Mouse (Mus musculus) liver, adult 2 months (tissue): ENCODE data around the gene Kcnh1. TPM values are rescaled to one million over a fixed set of nuclear protein-coding genes. Genes with fewer than 3 reads are reported as not detected.

Experiments
- DNase-seq: peaks from one replicate; pipeline ENCODE4 v3.0.0-alpha.2; 2011; ENCODE audit warnings: low read depth, low spot score; ENCODE audit errors: extremely low read depth
- H3K27ac ChIP-seq: fragments of 200-500 bp; replicated peaks from 2 replicates; pipeline ENCODE4 v1.5.1; 2012; ENCODE audit warnings: low read depth, mild to moderate bottlenecking, control low read depth, inconsistent platforms, low read length; ENCODE audit not compliant: insufficient read depth
- H3K27me3 ChIP-seq: fragments of 200-500 bp; 2 replicates; pipeline ENCODE4 v1.6.1; 2012; ENCODE audit warnings: mild to moderate bottlenecking, moderate library complexity, low read length, inconsistent platforms; ENCODE audit not compliant: control insufficient read depth, insufficient read depth
- H3K36me3 ChIP-seq: fragments of 200-500 bp; 2 replicates; pipeline ENCODE4 v1.6.1; 2012; ENCODE audit warnings: low read length, inconsistent platforms; ENCODE audit not compliant: control insufficient read depth, insufficient read depth
- H3K4me1 ChIP-seq: fragments of 200-500 bp; 2 replicates; pipeline ENCODE4 v1.6.1; 2011; ENCODE audit warnings: low read length; ENCODE audit not compliant: control insufficient read depth, insufficient read depth
- H3K4me3 ChIP-seq: fragments of 200-500 bp; 2 replicates; pipeline ENCODE4 v1.5.1; 2011; ENCODE audit warnings: low read depth, mild to moderate bottlenecking, control low read depth, low read length, moderate library complexity; ENCODE audit not compliant: insufficient read depth
- H3K79me2 ChIP-seq: fragments of 200-500 bp; 2 replicates; pipeline ENCODE4 v1.6.1; 2012; ENCODE audit warnings: inconsistent platforms, mild to moderate bottlenecking, low read length, moderate library complexity; ENCODE audit not compliant: control insufficient read depth, insufficient read depth
- H3K9ac ChIP-seq: fragments of 200-500 bp; 2 replicates; pipeline ENCODE4 v1.6.1; 2012; ENCODE audit warnings: low read depth, mild to moderate bottlenecking, control low read depth, inconsistent platforms, low read length
- CTCF ChIP-seq: fragments of 200-500 bp; IDR thresholded peaks from 2 replicates; pipeline ENCODE4 v1.5.1; 2011; ENCODE audit warnings: low read depth, low read length, control low read depth
- POLR2A ChIP-seq: fragments of 200-500 bp; IDR thresholded peaks from 2 replicates; pipeline ENCODE4 v1.6.1; 2011; ENCODE audit warnings: low read length, control low read depth; ENCODE audit not compliant: insufficient read depth; ENCODE audit errors: extremely low read depth
- WGBS: fragments of 180-500 bp; shearing (Covaris S2); methylation state at CpG from one replicate; pipeline ENCODE4 v1.1.7; 2018; 5-methylcytosine and 5-hydroxymethylcytosine counted together
- polyA plus RNA-seq: library from polyadenylated mRNA; depleted of rRNA; stranded (reverse); fragments of >200 nt; gene quantifications from 2 replicates; pipeline ENCODE4 v1.2.3, GENCODE M21; 2012
- total RNA-seq: library from RNA; depleted of rRNA; stranded (reverse); fragments of >200 nt; gene quantifications from 2 replicates; pipeline ENCODE4 v1.2.3, GENCODE M21; 2014

Kcnh1 gene
- total and polyA plus RNA-seq, 2 experiments: not detected

GRCm38 (mm10) chr1:192266956-192267355 lies 76.4 kb downstream of the Kcnh1 start:
- H3K36me3 ChIP-seq: no peaks in the 10 kb centered on the region
- H3K27me3 ChIP-seq: 0 out of 2 replicates have a peak, but pooled peaks cover 2% of the 10 kb centered on the region
- DNase-seq: no peak
- WGBS: 91% methylated on average over 6 of the region's 6 CpGs
- H3K27ac ChIP-seq: no peak overlapping the region
- H3K4me3 ChIP-seq: no peak overlapping the region
- H3K4me1 ChIP-seq: no peaks in the 10 kb centered on the region
- no peak overlapping the region for H3K9ac ChIP-seq
- H3K79me2 ChIP-seq: no peaks in the 10 kb centered on the region
- no peak for TF ChIP-seq POLR2A
- no peak for TF ChIP-seq CTCF

- no peak for DNase-seq
- TF ChIP-seq POLR2A (no peak), CTCF (no peak)
- H3K4me1 ChIP-seq: no peaks in the 10 kb centered on the region
- H3K27ac ChIP-seq: no peak overlapping the region
- 77% methylated on average over 5 of the region's 5 CpGs for WGBS
- H3K36me3 ChIP-seq: no peaks in the 10 kb centered on the region
- H3K79me2 ChIP-seq: no peaks in the 10 kb centered on the region
- no peak overlapping the region for H3K9ac ChIP-seq
- H3K27me3 ChIP-seq: 0 out of 2 replicates have a peak, but pooled peaks cover 2% of the 10 kb centered on the region
- no peak overlapping the region for H3K4me3 ChIP-seq
Observed at GRCm38 (mm10) chr1:192268878-192269277, 78.3 kb downstream of the Kcnh1 start.

GRCm38 (mm10) chr1:192269911-192270310 lies 79.3 kb downstream of the Kcnh1 start:
- no peak overlapping the region for H3K9ac ChIP-seq
- no peak for DNase-seq
- TF ChIP-seq POLR2A: no peak
- TF ChIP-seq CTCF: no peak
- H3K36me3 ChIP-seq: no peaks in the 10 kb centered on the region
- no peaks in the 10 kb centered on the region for H3K4me1 ChIP-seq
- H3K79me2 ChIP-seq: no peaks in the 10 kb centered on the region
- 81% methylated on average over 9 of the region's 9 CpGs for WGBS
- H3K27me3 ChIP-seq: 0 out of 2 replicates have a peak, but pooled peaks cover 2% of the 10 kb centered on the region
- no peak overlapping the region for H3K4me3 ChIP-seq
- no peak overlapping the region for H3K27ac ChIP-seq

- no peak for TF ChIP-seq POLR2A
- H3K36me3 ChIP-seq: no peaks in the 10 kb centered on the region
- H3K4me1 ChIP-seq: no peaks in the 10 kb centered on the region
- H3K27me3 ChIP-seq: no peaks in the 10 kb centered on the region
- no peak overlapping the region for H3K27ac ChIP-seq
- H3K79me2 ChIP-seq: no peaks in the 10 kb centered on the region
- WGBS: 66% methylated on average over 5 of the region's 5 CpGs
- H3K4me3 ChIP-seq: no peak overlapping the region
- DNase-seq: no peak
- H3K9ac ChIP-seq: no peak overlapping the region
Observed at GRCm38 (mm10) chr1:192277801-192278385, 87.3 kb downstream of the Kcnh1 start.

- DNase-seq: no peak
- Histone ChIP-seq H3K4me3 (no peak overlapping the region), H3K79me2 (no peaks in the 10 kb centered on the region), H3K27ac (no peak overlapping the region), H3K27me3 (0 out of 2 replicates have a peak, but pooled peaks cover 2% of the 10 kb centered on the region), H3K4me1 (no peaks in the 10 kb centered on the region), H3K9ac (no peak overlapping the region), H3K36me3 (no peaks in the 10 kb centered on the region)
- WGBS: 79% methylated on average over 3 of the region's 3 CpGs
- no peak for TF ChIP-seq CTCF
- TF ChIP-seq POLR2A: no peak
Observed at GRCm38 (mm10) chr1:192284340-192284739, 93.8 kb downstream of the Kcnh1 start.

GRCm38 (mm10) chr1:192284950-192285349 lies 94.4 kb downstream of the Kcnh1 start:
- 77% methylated on average over 3 of the region's 3 CpGs for WGBS
- TF ChIP-seq CTCF: no peak
- TF ChIP-seq POLR2A: no peak
- Histone ChIP-seq H3K27ac (no peak overlapping the region), H3K4me3 (no peak overlapping the region), H3K27me3 (0 out of 2 replicates have a peak, but pooled peaks cover 2% of the 10 kb centered on the region), H3K9ac (no peak overlapping the region), H3K79me2 (no peaks in the 10 kb centered on the region), H3K4me1 (no peaks in the 10 kb centered on the region), H3K36me3 (no peaks in the 10 kb centered on the region)
- DNase-seq: no peak
